Mouse (Mus musculus) kidney, adult 9 months (tissue): ENCODE results near the gene Cnrip1.

Experiments
- DNase-seq: peaks from one replicate; pipeline ENCODE4 v3.0.0; 2022

The Cnrip1 gene

GRCm38 (mm10) chr11:17112419-17113090 lies 61.2 kb downstream of the Cnrip1 start:
- DNase-seq: no peak

GRCm38 (mm10) chr11:17126418-17126817 lies 75.0 kb downstream of the Cnrip1 start:
- DNase-seq: no peak
